Mouse (Mus musculus) cerebral cortex, adult 2 months (tissue): ENCODE measurements around the gene Abcc4.

Experiments
- WGBS: fragments of 180-500 bp; shearing (Covaris S2); methylation state at CpG from one replicate; pipeline ENCODE4 v1.1.7; 2018; 5-methylcytosine and 5-hydroxymethylcytosine counted together

The Abcc4 gene

GRCm38 (mm10) chr14:118709736-118710135 lies 3.7 kb upstream of the Abcc4 start:
- WGBS, result 11% methylated on average over 11 of the region's 11 CpGs

- WGBS, result 92% methylated on average over 5 of the region's 5 CpGs
Measured at GRCm38 (mm10) chr14:118708126-118708525, 2.1 kb upstream of the Abcc4 start.

- 94% methylated on average over 11 of the region's 11 CpGs for WGBS
Measured at GRCm38 (mm10) chr14:118706962-118707361, 943 bp upstream of the Abcc4 start.

GRCm38 (mm10) chr14:118705465-118705807 lies 583 bp downstream of the Abcc4 start:
- 3% methylated on average over 10 of the region's 10 CpGs for WGBS

- 77% methylated on average over 9 of the region's 9 CpGs for WGBS
Measured at GRCm38 (mm10) chr14:118703363-118703762, 2.7 kb downstream of the Abcc4 start.

GRCm38 (mm10) chr14:118701991-118702608 lies 3.9 kb downstream of the Abcc4 start:
- 57% methylated on average over 7 of the region's 7 CpGs for WGBS

GRCm38 (mm10) chr14:118700576-118700975 lies 5.4 kb downstream of the Abcc4 start:
- 74% methylated on average over 7 of the region's 7 CpGs for WGBS

GRCm38 (mm10) chr14:118699963-118700362 lies 6.1 kb downstream of the Abcc4 start:
- 80% methylated on average over 5 of the region's 5 CpGs for WGBS

- 80% methylated on average over 10 of the region's 10 CpGs for WGBS
Measured at GRCm38 (mm10) chr14:118699508-118699907, 6.5 kb downstream of the Abcc4 start.

GRCm38 (mm10) chr14:118696556-118697289 lies 9.3 kb downstream of the Abcc4 start:
- 90% methylated on average over 16 of the region's 16 CpGs for WGBS

GRCm38 (mm10) chr14:118695866-118696265 lies 10.2 kb downstream of the Abcc4 start:
- 95% methylated on average over 11 of the region's 11 CpGs for WGBS

GRCm38 (mm10) chr14:118694321-118694720 lies 11.7 kb downstream of the Abcc4 start:
- 95% methylated on average over 7 of the region's 7 CpGs for WGBS

- WGBS, result 78% methylated on average over 6 of the region's 6 CpGs
Measured at GRCm38 (mm10) chr14:118691910-118692309, 14.1 kb downstream of the Abcc4 start.

GRCm38 (mm10) chr14:118691404-118691803 lies 14.6 kb downstream of the Abcc4 start:
- WGBS, result 83% methylated on average over 5 of the region's 5 CpGs

GRCm38 (mm10) chr14:118690921-118691320 lies 15.1 kb downstream of the Abcc4 start:
- WGBS, result 65% methylated on average over 8 of the region's 8 CpGs

GRCm38 (mm10) chr14:118690336-118690735 lies 15.7 kb downstream of the Abcc4 start:
- WGBS, result 65% methylated on average over 10 of the region's 10 CpGs

- WGBS, result 81% methylated on average over 5 of the region's 5 CpGs
Measured at GRCm38 (mm10) chr14:118688643-118689042, 17.4 kb downstream of the Abcc4 start.

- 83% methylated on average over 5 of the region's 5 CpGs for WGBS
Measured at GRCm38 (mm10) chr14:118686861-118687260, 19.2 kb downstream of the Abcc4 start.

GRCm38 (mm10) chr14:118685572-118685971 lies 20.4 kb downstream of the Abcc4 start:
- WGBS, result 95% methylated on average over 6 of the region's 6 CpGs

GRCm38 (mm10) chr14:118682339-118683034 lies 23.5 kb downstream of the Abcc4 start:
- 71% methylated on average over 10 of the region's 10 CpGs for WGBS

GRCm38 (mm10) chr14:118681087-118681486 lies 24.9 kb downstream of the Abcc4 start:
- WGBS, result 91% methylated on average over 8 of the region's 8 CpGs

- WGBS, result 90% methylated on average over 9 of the region's 9 CpGs
Measured at GRCm38 (mm10) chr14:118678279-118678985, 27.6 kb downstream of the Abcc4 start.
